Mouse (Mus musculus): ENCODE measurements around the gene Akap1. TPM values are rescaled to one million over a fixed set of nuclear protein-coding genes. Genes with fewer than 3 reads are reported as not detected.

The Akap1 gene
- polyA plus RNA-seq, 1 experiment from 2014 or later, result 13.0 TPM

DNA sequence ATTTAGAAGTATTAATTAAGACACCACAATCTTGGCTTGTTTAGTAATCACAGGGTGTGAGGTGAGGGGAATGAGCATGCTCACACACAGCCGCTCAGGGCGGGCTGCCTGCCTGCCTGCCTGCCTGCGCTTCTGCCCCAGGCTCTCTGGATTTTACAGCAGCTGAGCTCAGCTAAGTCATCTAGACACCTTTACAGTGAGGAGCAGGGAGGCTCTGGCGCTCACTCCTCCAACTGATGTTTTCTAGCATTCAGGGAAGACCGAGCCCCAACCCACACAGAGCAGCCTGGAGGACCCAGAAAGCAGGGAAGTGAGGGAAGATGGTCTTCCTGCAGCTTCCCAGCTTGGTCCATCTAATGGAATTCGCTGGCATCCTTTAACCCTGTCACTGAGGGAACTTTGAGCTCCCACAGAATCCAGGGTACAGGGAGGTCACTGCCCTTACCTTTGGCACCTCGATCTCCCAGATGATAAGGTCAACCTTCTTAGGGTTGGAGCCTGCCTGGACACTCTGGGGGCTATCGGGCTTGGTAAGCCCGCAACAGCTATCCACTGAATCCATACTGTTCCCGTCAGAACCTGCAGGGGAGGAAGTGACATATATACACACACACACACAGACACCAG is 23.5 kb downstream of the Akap1 start:
- H3K4me1 ChIP-seq (ENCODE audit: control insufficient read depth, insufficient read depth, low read length), result no peaks in the 10 kb centered on the region
- WGBS, result 91% methylated on average over 10 of the region's 10 CpGs
- H3K9ac ChIP-seq (ENCODE audit: low read length), result no peak overlapping the region
- H3K36me3 ChIP-seq (ENCODE audit: control insufficient read depth, insufficient read depth, low read length), result peaks cover 19% of the 10 kb centered on the region
- no peaks in the 10 kb centered on the region for H3K9me3 ChIP-seq (ENCODE audit: control insufficient read depth, low read length)
- no peak overlapping the region for H3K4me3 ChIP-seq (ENCODE audit: low read depth, low read length)
- H3K27me3 ChIP-seq (ENCODE audit: control insufficient read depth, insufficient read depth, low read length), result no peaks in the 10 kb centered on the region
- DNase-seq (ENCODE audit: low spot score, missing footprints), result no peak
- no peak overlapping the region for H3K27ac ChIP-seq (ENCODE audit: low read depth, low read length)
- no peak for ATAC-seq (ENCODE audit: low FRiP score)
- no peak overlapping the region for H3K4me2 ChIP-seq

DNA sequence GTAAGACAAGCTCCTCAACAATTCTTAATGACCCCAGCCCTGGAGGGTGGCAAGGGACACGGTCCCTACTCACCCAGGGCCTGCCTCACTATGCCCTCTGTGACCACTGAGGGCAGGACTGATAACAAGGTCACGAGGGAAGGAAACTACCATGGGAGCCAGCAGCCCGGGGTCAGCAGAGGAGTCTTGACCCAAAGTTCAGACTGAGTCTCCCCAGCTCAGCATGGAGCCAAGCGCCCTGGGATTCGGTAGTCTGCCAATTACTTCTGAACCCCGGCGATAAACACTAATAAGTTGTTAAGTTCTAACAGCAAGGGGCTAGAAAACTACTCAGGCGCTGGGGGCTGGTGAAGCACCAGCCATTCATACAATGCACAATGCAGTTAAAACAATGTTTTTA is 24.1 kb downstream of the Akap1 start:
- DNase-seq (ENCODE audit: low spot score, missing footprints) (no peak), ATAC-seq (ENCODE audit: low FRiP score) (no peak)
- peaks cover 16% of the 10 kb centered on the region for H3K36me3 ChIP-seq (ENCODE audit: control insufficient read depth, insufficient read depth, low read length)
- H3K9ac ChIP-seq (ENCODE audit: low read length), result no peak overlapping the region
- H3K4me3 ChIP-seq (ENCODE audit: low read depth, low read length), result no peak overlapping the region
- H3K4me2 ChIP-seq, result no peak overlapping the region
- WGBS, result 80% methylated on average over 8 of the region's 8 CpGs
- no peaks in the 10 kb centered on the region for H3K4me1 ChIP-seq (ENCODE audit: control insufficient read depth, insufficient read depth, low read length)
- H3K27me3 ChIP-seq (ENCODE audit: control insufficient read depth, insufficient read depth, low read length), result no peaks in the 10 kb centered on the region
- no peaks in the 10 kb centered on the region for H3K9me3 ChIP-seq (ENCODE audit: control insufficient read depth, low read length)
- no peak overlapping the region for H3K27ac ChIP-seq (ENCODE audit: low read depth, low read length)

DNA sequence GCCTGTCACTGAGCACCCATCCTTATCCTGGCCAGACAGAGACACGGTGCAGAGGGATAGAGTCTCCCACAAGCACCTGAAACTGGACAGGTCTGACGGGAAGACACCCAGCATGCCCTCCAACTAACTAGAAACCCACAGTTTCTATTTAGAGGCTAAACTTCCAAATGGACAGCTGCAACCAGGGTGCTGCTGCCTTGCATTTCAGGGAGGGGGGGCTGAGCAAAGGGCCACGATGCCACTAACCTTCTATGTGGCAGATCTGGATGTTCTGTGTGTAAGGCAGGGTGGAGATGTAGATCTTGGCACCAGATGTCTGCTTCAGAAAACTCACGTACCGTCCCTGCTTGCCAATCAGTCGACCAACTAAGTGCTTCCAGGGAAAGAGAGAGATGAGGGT is 25.0 kb downstream of the Akap1 start:
- WGBS, result 93% methylated on average over 6 of the region's 6 CpGs
- no peak overlapping the region for H3K4me3 ChIP-seq (ENCODE audit: low read depth, low read length)
- no peaks in the 10 kb centered on the region for H3K27me3 ChIP-seq (ENCODE audit: control insufficient read depth, insufficient read depth, low read length)
- ATAC-seq (ENCODE audit: low FRiP score) (no peak), DNase-seq (ENCODE audit: low spot score, missing footprints) (no peak)
- H3K4me1 ChIP-seq (ENCODE audit: control insufficient read depth, insufficient read depth, low read length), result no peaks in the 10 kb centered on the region
- no peak overlapping the region for H3K4me2 ChIP-seq
- H3K27ac ChIP-seq (ENCODE audit: low read depth, low read length), result no peak overlapping the region
- no peaks in the 10 kb centered on the region for H3K9me3 ChIP-seq (ENCODE audit: control insufficient read depth, low read length)
- H3K9ac ChIP-seq (ENCODE audit: low read length), result no peak overlapping the region
- peaks cover 17% of the 10 kb centered on the region for H3K36me3 ChIP-seq (ENCODE audit: control insufficient read depth, insufficient read depth, low read length)

DNA sequence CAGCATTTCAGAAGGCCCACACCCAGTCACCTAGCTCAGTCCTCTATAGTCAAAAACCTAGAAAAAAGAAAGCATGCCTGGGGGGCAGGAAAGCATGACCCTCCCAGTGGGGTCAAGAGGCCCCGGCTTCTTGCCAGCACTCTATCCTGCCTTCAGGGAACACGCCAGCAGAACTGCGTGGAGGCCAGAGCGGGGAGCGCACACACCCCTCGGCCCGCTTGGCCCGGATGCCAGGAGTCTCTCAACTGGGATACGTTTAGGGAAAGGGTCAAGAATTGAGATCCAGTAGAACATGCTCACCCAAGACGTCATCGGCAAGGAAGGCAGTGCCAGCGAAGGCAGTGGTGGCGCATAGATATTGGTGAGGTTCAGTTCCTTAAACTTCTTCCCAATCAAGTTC is 25.8 kb downstream of the Akap1 start:
- Histone ChIP-seq H3K4me1 (ENCODE audit: control insufficient read depth, insufficient read depth, low read length) (no peaks in the 10 kb centered on the region), H3K4me3 (ENCODE audit: low read depth, low read length) (no peak overlapping the region), H3K27ac (ENCODE audit: low read depth, low read length) (no peak overlapping the region), H3K27me3 (ENCODE audit: control insufficient read depth, insufficient read depth, low read length) (no peaks in the 10 kb centered on the region), H3K9me3 (ENCODE audit: control insufficient read depth, low read length) (no peaks in the 10 kb centered on the region), H3K36me3 (ENCODE audit: control insufficient read depth, insufficient read depth, low read length) (peaks cover 12% of the 10 kb centered on the region), H3K9ac (ENCODE audit: low read length) (no peak overlapping the region), H3K4me2 (no peak overlapping the region)
- ATAC-seq (ENCODE audit: low FRiP score), result no peak
- DNase-seq (ENCODE audit: low spot score, missing footprints), result no peak
- WGBS, result 93% methylated on average over 13 of the region's 13 CpGs

DNA sequence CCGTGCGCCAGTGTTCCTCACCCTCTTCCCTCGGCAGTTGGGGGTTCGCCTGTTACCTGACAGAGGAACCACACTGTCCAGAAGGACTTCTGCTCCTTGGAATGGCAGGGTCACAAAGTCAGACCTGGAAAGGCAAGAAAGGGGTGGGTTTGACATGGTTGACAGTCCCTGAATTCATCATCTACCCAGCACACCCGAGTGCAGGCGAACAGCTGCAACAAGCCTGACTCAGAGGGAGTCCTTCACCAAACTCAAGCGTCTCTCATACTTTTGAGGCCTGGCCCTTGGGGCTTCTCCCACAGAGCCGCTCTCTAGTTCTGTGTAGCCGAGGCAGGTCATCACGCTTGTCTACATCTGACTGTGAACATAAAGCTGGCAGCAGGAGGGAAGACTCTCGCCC is 29.8 kb downstream of the Akap1 start:
- Histone ChIP-seq H3K4me3 (ENCODE audit: low read depth, low read length) (no peak overlapping the region), H3K9me3 (ENCODE audit: control insufficient read depth, low read length) (no peaks in the 10 kb centered on the region), H3K4me2 (no peak overlapping the region), H3K27me3 (ENCODE audit: control insufficient read depth, insufficient read depth, low read length) (no peaks in the 10 kb centered on the region), H3K4me1 (ENCODE audit: control insufficient read depth, insufficient read depth, low read length) (no peaks in the 10 kb centered on the region), H3K36me3 (ENCODE audit: control insufficient read depth, insufficient read depth, low read length) (peaks cover 13% of the 10 kb centered on the region), H3K27ac (ENCODE audit: low read depth, low read length) (no peak overlapping the region), H3K9ac (ENCODE audit: low read length) (no peak overlapping the region)
- no peak for DNase-seq (ENCODE audit: low spot score, missing footprints)
- 92% methylated on average over 11 of the region's 11 CpGs for WGBS
- ATAC-seq (ENCODE audit: low FRiP score), result no peak

DNA sequence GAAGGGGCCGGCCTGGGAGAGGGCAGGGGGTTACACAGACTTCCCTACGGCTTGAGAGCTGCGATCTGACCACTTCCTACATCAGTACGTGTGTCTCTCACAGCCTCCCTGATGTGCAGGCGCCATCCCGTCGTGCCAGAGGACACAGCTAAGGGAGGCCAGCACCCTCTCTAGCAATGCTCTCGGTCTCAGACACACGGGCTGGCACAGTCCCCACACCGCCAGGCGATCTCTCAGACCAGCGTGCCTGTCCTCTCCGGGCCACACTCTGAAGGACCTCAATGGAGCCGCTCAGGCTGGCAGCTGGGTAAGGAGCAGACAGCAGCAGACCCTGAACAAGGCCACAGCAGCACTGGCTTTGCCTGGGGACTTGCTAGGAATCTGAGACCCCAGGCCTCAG is 30.3 kb downstream of the Akap1 start:
- H3K4me1 ChIP-seq (ENCODE audit: control insufficient read depth, insufficient read depth, low read length), result no peaks in the 10 kb centered on the region
- H3K4me2 ChIP-seq, result no peak overlapping the region
- WGBS, result 84% methylated on average over 14 of the region's 14 CpGs
- no peak overlapping the region for H3K27ac ChIP-seq (ENCODE audit: low read depth, low read length)
- peaks cover 13% of the 10 kb centered on the region for H3K36me3 ChIP-seq (ENCODE audit: control insufficient read depth, insufficient read depth, low read length)
- no peak for ATAC-seq (ENCODE audit: low FRiP score)
- H3K27me3 ChIP-seq (ENCODE audit: control insufficient read depth, insufficient read depth, low read length), result no peaks in the 10 kb centered on the region
- H3K4me3 ChIP-seq (ENCODE audit: low read depth, low read length), result no peak overlapping the region
- no peaks in the 10 kb centered on the region for H3K9me3 ChIP-seq (ENCODE audit: control insufficient read depth, low read length)
- no peak overlapping the region for H3K9ac ChIP-seq (ENCODE audit: low read length)
- no peak for DNase-seq (ENCODE audit: low spot score, missing footprints)

DNA sequence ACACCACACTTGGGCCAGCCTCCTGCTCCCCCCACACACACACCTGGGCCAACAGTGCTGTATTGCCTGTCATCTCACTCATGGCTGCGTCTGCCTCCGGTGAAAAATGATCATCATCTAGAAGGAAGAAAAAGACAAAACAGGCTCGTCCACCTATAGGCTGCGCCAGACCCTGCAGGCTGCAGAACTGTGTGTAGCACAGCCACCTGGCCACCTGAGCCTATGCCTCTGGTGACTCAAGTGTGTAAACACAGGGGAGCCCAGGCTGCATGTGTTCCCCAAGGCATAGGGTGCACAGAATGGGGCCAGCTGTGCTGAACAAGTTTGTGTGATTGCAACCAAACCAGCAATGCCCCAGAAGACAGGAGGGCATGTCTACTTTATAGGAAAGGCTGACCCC is 31.3 kb downstream of the Akap1 start:
- peaks cover 13% of the 10 kb centered on the region for H3K36me3 ChIP-seq (ENCODE audit: control insufficient read depth, insufficient read depth, low read length)
- H3K27ac ChIP-seq (ENCODE audit: low read depth, low read length), result no peak overlapping the region
- ATAC-seq (ENCODE audit: low FRiP score) (no peak), DNase-seq (ENCODE audit: low spot score, missing footprints) (no peak)
- no peaks in the 10 kb centered on the region for H3K4me1 ChIP-seq (ENCODE audit: control insufficient read depth, insufficient read depth, low read length)
- no peak overlapping the region for H3K9ac ChIP-seq (ENCODE audit: low read length)
- no peak overlapping the region for H3K4me2 ChIP-seq
- H3K27me3 ChIP-seq (ENCODE audit: control insufficient read depth, insufficient read depth, low read length), result no peaks in the 10 kb centered on the region
- WGBS, result 92% methylated on average over 4 of the region's 4 CpGs
- H3K9me3 ChIP-seq (ENCODE audit: control insufficient read depth, low read length), result no peaks in the 10 kb centered on the region
- no peak overlapping the region for H3K4me3 ChIP-seq (ENCODE audit: low read depth, low read length)

DNA sequence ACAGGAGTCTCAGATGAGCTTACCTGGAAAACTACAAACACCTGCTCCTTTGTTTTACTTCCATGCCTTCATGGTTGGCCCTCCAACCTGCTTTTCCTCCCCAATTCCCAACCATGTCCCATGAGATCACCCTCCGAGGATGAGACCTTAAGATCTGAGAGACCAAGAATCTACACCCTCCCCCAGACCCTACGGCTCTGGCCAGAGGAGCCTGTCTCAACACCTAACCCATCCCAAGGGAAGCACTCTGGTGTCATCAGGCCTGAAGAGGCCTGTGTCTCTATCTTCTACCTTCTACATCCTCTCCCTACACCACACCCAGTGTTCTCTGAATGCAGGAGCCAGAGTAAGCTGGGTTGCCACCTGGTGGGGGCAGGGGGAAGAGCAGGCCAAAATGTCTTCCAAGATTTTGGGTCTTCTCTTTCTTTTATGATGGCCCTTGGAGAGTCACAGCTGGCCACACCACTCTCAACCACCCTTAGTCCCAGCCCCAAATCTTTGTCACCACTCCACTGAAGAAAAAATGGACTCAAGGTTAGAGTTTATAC is 34.1 kb downstream of the Akap1 start:
- no peak overlapping the region for H3K9ac ChIP-seq (ENCODE audit: low read length)
- H3K27ac ChIP-seq (ENCODE audit: low read depth, low read length), result no peak overlapping the region
- no peaks in the 10 kb centered on the region for H3K9me3 ChIP-seq (ENCODE audit: control insufficient read depth, low read length)
- H3K4me3 ChIP-seq (ENCODE audit: low read depth, low read length), result no peak overlapping the region
- peaks cover 8% of the 10 kb centered on the region for H3K36me3 ChIP-seq (ENCODE audit: control insufficient read depth, insufficient read depth, low read length)
- H3K27me3 ChIP-seq (ENCODE audit: control insufficient read depth, insufficient read depth, low read length), result no peaks in the 10 kb centered on the region
- DNase-seq (ENCODE audit: low spot score, missing footprints) (peak; percentile 78), ATAC-seq (ENCODE audit: low FRiP score) (0 out of 2 replicates have a peak, but pooled peaks have one; percentile 40)
- H3K4me1 ChIP-seq (ENCODE audit: control insufficient read depth, insufficient read depth, low read length), result no peaks in the 10 kb centered on the region
- 92% methylated on average over 2 of the region's 2 CpGs for WGBS
- H3K4me2 ChIP-seq, result no peak overlapping the region

DNA sequence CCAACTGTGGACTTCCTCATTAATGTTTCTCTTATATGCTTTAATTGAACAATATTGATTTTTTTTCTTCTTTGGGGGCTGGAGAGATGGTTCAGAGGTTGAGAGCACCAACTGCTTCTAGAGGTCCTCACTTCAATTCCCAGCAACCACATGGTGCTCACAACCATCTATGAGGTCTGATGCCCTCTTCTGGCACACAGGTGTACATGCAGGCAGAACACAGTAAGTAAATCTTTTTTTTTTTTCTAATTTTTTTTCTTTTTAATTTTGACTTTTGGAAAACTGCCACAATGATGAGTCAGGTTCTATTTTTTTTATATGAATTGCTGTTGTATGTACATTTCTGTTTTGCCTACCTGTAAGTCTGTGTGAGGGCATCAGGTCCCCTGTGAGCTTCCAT is 35.9 kb downstream of the Akap1 start:
- H3K4me3 ChIP-seq (ENCODE audit: low read depth, low read length), result no peak overlapping the region
- no peak overlapping the region for H3K9ac ChIP-seq (ENCODE audit: low read length)
- no peak overlapping the region for H3K27ac ChIP-seq (ENCODE audit: low read depth, low read length)
- H3K9me3 ChIP-seq (ENCODE audit: control insufficient read depth, low read length), result no peaks in the 10 kb centered on the region
- no peaks in the 10 kb centered on the region for H3K4me1 ChIP-seq (ENCODE audit: control insufficient read depth, insufficient read depth, low read length)
- no peaks in the 10 kb centered on the region for H3K27me3 ChIP-seq (ENCODE audit: control insufficient read depth, insufficient read depth, low read length)
- peaks cover 5% of the 10 kb centered on the region; the same call in 1 of the 2 replicates for H3K36me3 ChIP-seq (ENCODE audit: control insufficient read depth, insufficient read depth, low read length)
- no peak overlapping the region for H3K4me2 ChIP-seq
- ATAC-seq (ENCODE audit: low FRiP score) (no peak), DNase-seq (ENCODE audit: low spot score, missing footprints) (no peak)

All from midbrain, embryonic 11.5 days (tissue).